Mouse (Mus musculus): ENCODE data around the gene Ksr2. TPM values are rescaled to one million over a fixed set of nuclear protein-coding genes. Genes with fewer than 3 reads are reported as not detected.

Gene Ksr2
- polyA plus RNA-seq, 1 experiment from 2014 or later: 0.09 TPM

- 39% methylated on average over 12 of the region's 12 CpGs for WGBS
- Histone ChIP-seq H3K9me3 (ENCODE audit: control insufficient read depth, low read length) (peaks cover 6% of the 10 kb centered on the region), H3K4me1 (replicated peaks; ENCODE audit: control insufficient read depth, insufficient read depth, low read length) (no peaks in the 10 kb centered on the region), H3K4me2 (ENCODE audit: low read depth, low read length) (no peak overlapping the region), H3K4me3 (ENCODE audit: low read length) (no peak overlapping the region), H3K9ac (ENCODE audit: low read length) (no peak overlapping the region), H3K36me3 (ENCODE audit: control insufficient read depth, insufficient read depth, low read length) (no peaks in the 10 kb centered on the region), H3K27me3 (ENCODE audit: control insufficient read depth, insufficient read depth, low read depth, low read length) (no peaks in the 10 kb centered on the region), H3K27ac (ENCODE audit: low read length) (no peak overlapping the region)
- ATAC-seq (ENCODE audit: low read depth): no peak
Observed at GRCm38 (mm10) chr5:117757696-117758482, 344.1 kb downstream of the Ksr2 start.

DNA sequence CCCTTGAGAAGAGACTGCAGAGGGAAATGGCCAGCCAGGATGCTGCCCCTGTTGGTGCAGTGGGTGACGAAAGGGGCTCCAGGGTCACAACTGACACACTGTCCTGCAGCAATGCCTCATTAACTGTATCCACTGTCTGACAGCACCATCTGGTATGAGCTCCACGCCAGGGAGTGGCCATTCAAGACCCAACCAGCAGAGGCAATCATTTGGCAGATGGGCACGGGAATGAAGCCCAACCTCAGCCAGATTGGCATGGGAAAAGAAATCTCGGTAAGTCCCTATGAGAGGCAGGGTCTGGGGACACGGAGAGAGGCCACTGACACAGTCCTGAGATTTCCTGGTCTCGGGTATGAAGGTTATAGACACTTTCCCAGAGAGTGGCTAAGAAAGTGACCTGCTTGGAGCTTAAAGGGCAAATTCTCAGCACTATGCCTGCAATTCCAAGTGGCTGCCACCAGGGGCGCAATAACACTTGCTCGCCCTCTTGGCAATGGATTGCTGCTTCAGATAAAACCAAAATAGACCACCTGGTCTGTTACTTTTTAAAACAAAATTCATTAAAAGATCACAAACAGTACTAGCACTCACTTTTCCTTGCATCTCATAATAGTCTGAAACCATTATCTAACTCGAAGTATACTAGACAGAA, 347.5 kb downstream of the Ksr2 start:
- no peak overlapping the region for H3K4me2 ChIP-seq (ENCODE audit: low read depth, low read length)
- WGBS: 71% methylated on average over 9 of the region's 9 CpGs
- ATAC-seq (ENCODE audit: low read depth): no peak
- no peak overlapping the region for H3K27ac ChIP-seq (ENCODE audit: low read length)
- H3K4me3 ChIP-seq (ENCODE audit: low read length): no peak overlapping the region
- H3K4me1 ChIP-seq (replicated peaks; ENCODE audit: control insufficient read depth, insufficient read depth, low read length): no peaks in the 10 kb centered on the region
- H3K27me3 ChIP-seq (ENCODE audit: control insufficient read depth, insufficient read depth, low read depth, low read length): no peaks in the 10 kb centered on the region
- peaks cover 6% of the 10 kb centered on the region for H3K9me3 ChIP-seq (ENCODE audit: control insufficient read depth, low read length)
- H3K9ac ChIP-seq (ENCODE audit: low read length): no peak overlapping the region
- no peaks in the 10 kb centered on the region for H3K36me3 ChIP-seq (ENCODE audit: control insufficient read depth, insufficient read depth, low read length)

DNA sequence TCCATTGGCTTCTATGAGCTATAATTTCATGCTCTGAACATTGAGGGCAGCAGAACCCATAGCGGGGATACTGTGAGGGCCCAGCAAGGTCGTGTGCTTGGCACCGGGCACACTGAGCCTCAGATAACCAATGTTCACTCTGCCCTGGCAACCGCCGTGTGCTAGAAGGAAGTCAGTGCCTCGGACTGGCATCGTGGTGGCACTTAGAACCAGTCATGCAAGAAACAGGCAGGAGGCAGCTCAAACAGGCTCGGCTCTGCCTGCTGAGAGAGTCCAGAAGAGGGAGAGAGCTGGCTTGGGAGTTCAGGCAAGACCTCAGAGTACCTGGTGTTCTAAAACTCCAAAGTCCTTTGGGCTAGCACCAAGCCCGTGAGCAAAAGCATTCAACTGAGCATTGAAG, 350.7 kb downstream of the Ksr2 start:
- no peak for ATAC-seq (ENCODE audit: low read depth)
- H3K9ac ChIP-seq (ENCODE audit: low read length): no peak overlapping the region

DNA sequence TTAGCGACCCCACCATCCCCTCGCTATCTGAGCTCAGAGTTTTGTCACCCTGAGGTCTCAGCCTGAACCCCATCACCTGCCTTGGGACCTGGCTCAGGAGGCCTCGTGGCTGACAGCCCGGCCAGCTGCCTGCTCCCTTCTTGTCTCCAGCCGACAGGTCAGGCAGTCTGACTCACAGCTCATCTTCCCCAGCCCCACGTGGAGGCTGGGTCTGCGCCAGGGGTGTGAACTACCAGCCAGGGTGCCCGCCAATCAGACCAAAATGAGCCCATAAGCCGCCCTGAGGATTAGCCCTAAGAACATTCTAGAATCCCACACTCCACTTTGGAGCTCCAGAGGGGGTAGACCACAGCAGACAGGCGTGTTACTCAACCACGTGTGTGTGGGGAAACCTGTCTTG, 365.4 kb downstream of the Ksr2 start:
- no peaks in the 10 kb centered on the region for H3K36me3 ChIP-seq (ENCODE audit: control insufficient read depth, insufficient read depth, low read length)
- no peak overlapping the region for H3K27ac ChIP-seq (ENCODE audit: low read length)
- no peak overlapping the region for H3K9ac ChIP-seq (ENCODE audit: low read length)
- 37% methylated on average over 11 of the region's 11 CpGs for WGBS
- H3K4me3 ChIP-seq (ENCODE audit: low read length): no peak overlapping the region
- H3K9me3 ChIP-seq (ENCODE audit: control insufficient read depth, low read length): no peaks in the 10 kb centered on the region
- H3K27me3 ChIP-seq (ENCODE audit: control insufficient read depth, insufficient read depth, low read depth, low read length): no peaks in the 10 kb centered on the region
- H3K4me1 ChIP-seq (replicated peaks; ENCODE audit: control insufficient read depth, insufficient read depth, low read length): no peaks in the 10 kb centered on the region
- H3K4me2 ChIP-seq (ENCODE audit: low read depth, low read length): no peak overlapping the region
- ATAC-seq (ENCODE audit: low read depth): no peak

More for the DNA sequence above, 350.7 kb downstream of the Ksr2 start:
- no peak overlapping the region for H3K27ac ChIP-seq (ENCODE audit: low read length)
- H3K9me3 ChIP-seq (ENCODE audit: control insufficient read depth, low read length): peaks cover 6% of the 10 kb centered on the region
- H3K36me3 ChIP-seq (ENCODE audit: control insufficient read depth, insufficient read depth, low read length): no peaks in the 10 kb centered on the region
- WGBS: 76% methylated on average over 9 of the region's 9 CpGs
- H3K4me2 ChIP-seq (ENCODE audit: low read depth, low read length): no peak overlapping the region
- H3K27me3 ChIP-seq (ENCODE audit: control insufficient read depth, insufficient read depth, low read depth, low read length): no peaks in the 10 kb centered on the region
- H3K4me3 ChIP-seq (ENCODE audit: low read length): no peak overlapping the region
- H3K4me1 ChIP-seq (replicated peaks; ENCODE audit: control insufficient read depth, insufficient read depth, low read length): no peaks in the 10 kb centered on the region

GRCm38 (mm10) chr5:117780681-117781080, 366.9 kb downstream of the Ksr2 start, which contains the start of gene Nos1:
TSS of gene Nos1 (plus strand) at chr5:117781032.
- Histone ChIP-seq H3K9me3 (ENCODE audit: control insufficient read depth, low read length) (no peaks in the 10 kb centered on the region), H3K4me2 (ENCODE audit: low read depth, low read length) (no peak within 1 kb of the TSS), H3K4me3 (ENCODE audit: low read length) (no peak within 1 kb of the TSS), H3K27ac (ENCODE audit: low read length) (no peak within 1 kb of the TSS), H3K36me3 (ENCODE audit: control insufficient read depth, insufficient read depth, low read length) (no peaks in the 10 kb centered on the region), H3K9ac (ENCODE audit: low read length) (no peak within 1 kb of the TSS), H3K4me1 (replicated peaks; ENCODE audit: control insufficient read depth, insufficient read depth, low read length) (no peaks in the 10 kb centered on the region), H3K27me3 (ENCODE audit: control insufficient read depth, insufficient read depth, low read depth, low read length) (no peaks in the 10 kb centered on the region)
- ATAC-seq (ENCODE audit: low read depth): no peak
- 30% methylated on average over 10 of the region's 10 CpGs for WGBS

DNA sequence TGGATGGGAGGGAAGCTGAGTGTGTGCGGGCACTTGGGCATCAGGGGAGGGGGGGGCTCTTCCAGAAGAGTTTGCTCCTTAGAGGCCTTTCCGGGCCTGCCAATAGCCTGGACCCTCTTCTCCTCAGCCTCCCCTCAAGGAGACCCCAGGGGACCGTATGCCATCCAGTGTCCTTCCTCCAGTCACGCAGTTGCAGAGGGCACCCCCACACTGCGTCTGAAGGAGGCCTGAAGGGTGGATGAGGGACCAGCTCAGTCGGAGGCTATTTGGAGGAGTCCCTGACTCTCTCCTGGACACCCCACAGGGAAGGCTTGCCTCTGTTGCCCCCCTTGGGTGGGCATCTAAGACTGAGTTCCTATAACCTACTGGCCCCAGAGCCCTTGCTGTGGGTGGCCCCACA, 367.4 kb downstream of the Ksr2 start:
- H3K27me3 ChIP-seq (ENCODE audit: control insufficient read depth, insufficient read depth, low read depth, low read length): no peaks in the 10 kb centered on the region
- no peak overlapping the region for H3K9ac ChIP-seq (ENCODE audit: low read length)
- WGBS: 73% methylated on average over 6 of the region's 6 CpGs
- H3K4me2 ChIP-seq (ENCODE audit: low read depth, low read length): no peak overlapping the region
- H3K36me3 ChIP-seq (ENCODE audit: control insufficient read depth, insufficient read depth, low read length): no peaks in the 10 kb centered on the region
- H3K27ac ChIP-seq (ENCODE audit: low read length): no peak overlapping the region
- ATAC-seq (ENCODE audit: low read depth): no peak
- no peaks in the 10 kb centered on the region for H3K4me1 ChIP-seq (replicated peaks; ENCODE audit: control insufficient read depth, insufficient read depth, low read length)
- H3K4me3 ChIP-seq (ENCODE audit: low read length): no peak overlapping the region
- no peaks in the 10 kb centered on the region for H3K9me3 ChIP-seq (ENCODE audit: control insufficient read depth, low read length)

DNA sequence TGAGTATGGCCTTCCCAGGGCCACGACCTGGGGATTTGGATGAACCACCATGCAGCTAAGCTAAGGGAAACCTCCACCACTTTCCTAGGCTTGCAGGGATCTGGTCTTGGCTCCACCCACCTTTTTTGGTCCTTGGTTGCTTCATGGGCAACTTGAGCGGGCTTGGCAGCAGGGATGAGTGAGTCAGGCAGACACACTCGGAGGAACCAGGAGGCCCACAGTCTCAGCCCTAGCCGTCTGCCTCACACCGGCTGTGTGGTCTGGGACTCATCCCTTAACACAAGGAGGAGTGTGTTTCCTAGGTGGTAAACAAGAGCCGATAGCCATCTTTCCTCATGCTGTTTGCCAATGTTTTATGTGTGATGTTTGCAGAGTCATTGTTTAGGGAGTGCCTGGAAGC, 376.3 kb downstream of the Ksr2 start:
- H3K4me3 ChIP-seq (ENCODE audit: low read length): no peak overlapping the region
- no peaks in the 10 kb centered on the region for H3K36me3 ChIP-seq (ENCODE audit: control insufficient read depth, insufficient read depth, low read length)
- no peak overlapping the region for H3K4me2 ChIP-seq (ENCODE audit: low read depth, low read length)
- no peaks in the 10 kb centered on the region for H3K9me3 ChIP-seq (ENCODE audit: control insufficient read depth, low read length)
- H3K9ac ChIP-seq (ENCODE audit: low read length): no peak overlapping the region
- ATAC-seq (ENCODE audit: low read depth): no peak
- WGBS: 37% methylated on average over 6 of the region's 6 CpGs
- H3K4me1 ChIP-seq (replicated peaks; ENCODE audit: control insufficient read depth, insufficient read depth, low read length): no peaks in the 10 kb centered on the region
- no peaks in the 10 kb centered on the region for H3K27me3 ChIP-seq (ENCODE audit: control insufficient read depth, insufficient read depth, low read depth, low read length)
- no peak overlapping the region for H3K27ac ChIP-seq (ENCODE audit: low read length)

- H3K4me1 ChIP-seq (replicated peaks; ENCODE audit: control insufficient read depth, insufficient read depth, low read length): no peaks in the 10 kb centered on the region
- ATAC-seq (ENCODE audit: low read depth): no peak
Observed at GRCm38 (mm10) chr5:117791875-117792274, 378.1 kb downstream of the Ksr2 start.

DNA sequence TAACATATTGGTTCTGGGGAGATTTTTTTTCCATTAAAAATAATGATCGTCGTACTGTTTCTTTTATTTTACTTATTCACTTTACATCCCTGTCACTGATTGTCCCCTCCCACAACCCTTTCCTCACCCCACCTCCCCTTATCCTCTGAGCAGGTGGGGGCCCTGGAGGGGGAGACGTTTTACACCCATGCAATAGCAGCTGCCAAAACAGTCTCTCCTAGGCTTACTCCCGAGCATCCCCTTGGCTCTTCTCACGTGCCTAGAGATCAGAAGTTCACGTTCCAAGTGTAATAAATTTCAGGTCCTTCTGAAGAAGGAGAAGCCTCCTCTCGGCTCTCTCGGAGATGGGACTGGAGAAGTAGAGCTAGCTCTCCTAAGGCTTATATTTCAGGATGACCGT, 387.0 kb downstream of the Ksr2 start:
- H3K4me2 ChIP-seq (ENCODE audit: low read depth, low read length): no peak overlapping the region
- 65% methylated on average over 9 of the region's 9 CpGs for WGBS
- no peak overlapping the region for H3K27ac ChIP-seq (ENCODE audit: low read length)
- H3K9me3 ChIP-seq (ENCODE audit: control insufficient read depth, low read length): no peaks in the 10 kb centered on the region
- H3K4me3 ChIP-seq (ENCODE audit: low read length): no peak overlapping the region
- H3K36me3 ChIP-seq (ENCODE audit: control insufficient read depth, insufficient read depth, low read length): no peaks in the 10 kb centered on the region
- no peak overlapping the region for H3K9ac ChIP-seq (ENCODE audit: low read length)
- no peak for ATAC-seq (ENCODE audit: low read depth)
- no peaks in the 10 kb centered on the region for H3K4me1 ChIP-seq (replicated peaks; ENCODE audit: control insufficient read depth, insufficient read depth, low read length)
- no peaks in the 10 kb centered on the region for H3K27me3 ChIP-seq (ENCODE audit: control insufficient read depth, insufficient read depth, low read depth, low read length)

More at GRCm38 (mm10) chr5:117791875-117792274, 378.1 kb downstream of the Ksr2 start:
- Histone ChIP-seq H3K4me2 (ENCODE audit: low read depth, low read length) (no peak overlapping the region), H3K36me3 (ENCODE audit: control insufficient read depth, insufficient read depth, low read length) (no peaks in the 10 kb centered on the region), H3K27me3 (ENCODE audit: control insufficient read depth, insufficient read depth, low read depth, low read length) (no peaks in the 10 kb centered on the region), H3K9me3 (ENCODE audit: control insufficient read depth, low read length) (no peaks in the 10 kb centered on the region), H3K4me3 (ENCODE audit: low read length) (no peak overlapping the region), H3K9ac (ENCODE audit: low read length) (no peak overlapping the region), H3K27ac (ENCODE audit: low read length) (no peak overlapping the region)
- 84% methylated on average over 14 of the region's 14 CpGs for WGBS

Data from lung, embryonic 16.5 days (tissue).